Mouse (Mus musculus) kidney, postnatal 4 days (tissue): ENCODE measurements at regions not wholly inside any gene's neighbourhood (a gene's known extent, or its start where the extent isn't known, plus 50 kb on each side); places are given as distances from the start of the nearest gene placed in this dataset.

Experiments used
- DNase-seq, 2 experiments: peaks; one replicate each; pipeline ENCODE4 v3.0.0; 2021; ENCODE audit warnings: mixed read lengths in 2 of 2

GRCm38 (mm10) chr16:62681880-62682279 is 104.7 kb downstream of the Nsun3 start:
- no peak for DNase-seq

GRCm38 (mm10) chr16:62676815-62677214 is 109.8 kb downstream of the Nsun3 start:
- no peak for DNase-seq

GRCm38 (mm10) chr16:62657383-62657782 is 129.2 kb downstream of the Nsun3 start:
- no peak for DNase-seq

- DNase-seq = no peak
Observed at GRCm38 (mm10) chr16:62654436-62654835, 132.2 kb downstream of the Nsun3 start.

GRCm38 (mm10) chr16:62653817-62654216 is 132.8 kb downstream of the Nsun3 start:
- DNase-seq = peak in 1 of 2 experiments; percentile 6

- no peak for DNase-seq
Observed at GRCm38 (mm10) chr16:62652769-62653465, 133.7 kb downstream of the Nsun3 start.

- DNase-seq = no peak
Observed at GRCm38 (mm10) chr16:62650856-62651255, 135.8 kb downstream of the Nsun3 start.

GRCm38 (mm10) chr16:62648326-62648725 is 138.3 kb downstream of the Nsun3 start:
- no peak for DNase-seq

- peak in 1 of 2 experiments; percentile 11 for DNase-seq
Observed at GRCm38 (mm10) chr16:62646113-62646512, 140.5 kb downstream of the Nsun3 start.

- DNase-seq = peak in 1 of 2 experiments; percentile 21
Observed at GRCm38 (mm10) chr16:62642859-62643403, 143.7 kb downstream of the Nsun3 start.

- DNase-seq = no peak
Observed at GRCm38 (mm10) chr16:62623938-62624337, 162.7 kb downstream of the Nsun3 start.

- DNase-seq = no peak
Observed at GRCm38 (mm10) chr16:62610873-62611272, 175.7 kb downstream of the Nsun3 start.

GRCm38 (mm10) chr16:62608617-62609016 is 178.0 kb downstream of the Nsun3 start:
- DNase-seq = no peak

GRCm38 (mm10) chr16:62605920-62606319 is 180.7 kb downstream of the Nsun3 start:
- no peak for DNase-seq

GRCm38 (mm10) chr16:62562051-62562450 is 224.6 kb downstream of the Nsun3 start:
- DNase-seq = peak; percentile 53 to 62

- DNase-seq = no peak
Observed at GRCm38 (mm10) chr16:62543156-62543555, 243.5 kb downstream of the Nsun3 start.

GRCm38 (mm10) chr16:62537730-62538479 is 248.7 kb downstream of the Nsun3 start:
- no peak for DNase-seq

GRCm38 (mm10) chr16:62509321-62509720 is 277.3 kb downstream of the Nsun3 start:
- DNase-seq = no peak

GRCm38 (mm10) chr16:62506725-62507482 is 279.7 kb downstream of the Nsun3 start:
- DNase-seq = peak; percentile 28 to 41

- DNase-seq = no peak
Observed at GRCm38 (mm10) chr16:62500870-62501269, 285.7 kb downstream of the Nsun3 start.

- DNase-seq = no peak
Observed at GRCm38 (mm10) chr16:62500334-62500733, 286.3 kb downstream of the Nsun3 start.

GRCm38 (mm10) chr16:62498761-62499160 is 287.9 kb downstream of the Nsun3 start:
- no peak for DNase-seq

GRCm38 (mm10) chr16:62496697-62497096 is 289.9 kb downstream of the Nsun3 start:
- DNase-seq = no peak
